7 mouse cellular contexts compared by ENCODE assay signal in the genomic region with DNA sequence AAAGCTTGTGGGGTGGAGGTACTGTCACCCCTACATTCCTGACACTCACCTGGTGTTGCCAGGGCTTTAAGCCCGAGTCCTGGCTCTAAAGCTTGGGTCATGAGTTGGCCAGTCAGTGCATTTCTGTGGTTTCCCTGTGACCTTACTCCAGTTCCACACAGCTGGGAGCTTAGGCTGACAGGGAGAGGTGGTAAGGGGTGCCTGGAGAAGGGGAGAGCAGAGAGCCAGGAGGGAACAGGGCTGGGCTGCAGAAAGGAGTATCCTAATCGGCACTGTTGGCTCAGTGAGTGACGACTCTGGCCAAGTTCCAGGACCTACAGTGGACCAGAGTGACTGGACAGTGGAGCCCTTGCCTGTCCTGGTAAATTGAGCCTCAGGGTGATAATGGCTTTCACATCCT. TPM values are rescaled to one million over a fixed set of nuclear protein-coding genes. Genes with fewer than 3 reads are reported as not detected.
A peak's percentile ranks its signal among the peaks of the same experiment; 100 is the strongest.
DNase-seq lines count a peak whose midpoint lies in the region; ATAC-seq and TF ChIP-seq lines count a peak whose summit lies in the region.

No protein-coding gene starts in this region.

- peak overlapping the region; percentile 93 for H3K27ac ChIP-seq in gastrocnemius, adult 2 months
- H3K27ac ChIP-seq in hindbrain, postnatal 0 days = peak overlapping the region; percentile 38; the same call in 1 of the 2 replicates
- peak overlapping the region; percentile 86 for H3K27ac ChIP-seq in liver, embryonic 15.5 days (replicated peaks)
- H3K27ac ChIP-seq in stomach, embryonic 16.5 days (ENCODE audit: low read length) = peak overlapping the region; percentile 94

- H3K36me3 ChIP-seq in hindbrain, postnatal 0 days (ENCODE audit: insufficient read depth, low read length) = no peaks in the 10 kb centered on the region
- H3K36me3 ChIP-seq in liver, embryonic 15.5 days (replicated peaks) = 0 out of 2 replicates have a peak, but pooled peaks cover 3% of the 10 kb centered on the region
- H3K36me3 ChIP-seq in stomach, embryonic 16.5 days (ENCODE audit: control insufficient read depth, insufficient read depth, low read length) = no peaks in the 10 kb centered on the region

- POLR2A ChIA-PET in Patski (lab: Charles Lee) = interaction anchor here (0.9 to 1.6 kb wide), 4 partner anchors 22 to 26 kb away, joined by 3 to 4 read pairs (median 3); no protein-coding TSS in a partner anchor

- CTCF ChIA-PET in Patski (lab: Charles Lee) = interaction anchor here (0.7 to 1.7 kb wide), 5 partner anchors 10 to 94 kb away, joined by 3 to 7 read pairs (median 4); no protein-coding TSS in a partner anchor

- intact Hi-C loops in gastrocnemius, adult 2 months (cut with DNase I) = no loop called here

- H3K4me3 ChIP-seq in gastrocnemius, adult 2 months = peak overlapping the region; percentile 31; the same call in 1 of the 2 replicates
- no peak overlapping the region for H3K4me3 ChIP-seq in hindbrain, postnatal 0 days (ENCODE audit: low read length)
- H3K4me3 ChIP-seq in liver, embryonic 15.5 days (replicated peaks) = peak overlapping the region; percentile 5; the same call in 1 of the 2 replicates
- peak overlapping the region; percentile 86 for H3K4me3 ChIP-seq in stomach, embryonic 16.5 days (replicated peaks; ENCODE audit: low read length)

- peak overlapping the region; percentile 92 for H3K4me2 ChIP-seq in hindbrain, postnatal 0 days (ENCODE audit: low read depth, low read length)
- H3K4me2 ChIP-seq in liver, embryonic 15.5 days = peak overlapping the region; percentile 94
- H3K4me2 ChIP-seq in stomach, embryonic 16.5 days (ENCODE audit: low read depth, low read length) = peak overlapping the region; percentile 81

- in situ Hi-C loops in Patski (cut with MboI; ENCODE audit: low pct_unique_long_range_greater_than_20kb) = no loop called here

- H3K27me3 ChIP-seq in Patski = no peaks in the 10 kb centered on the region
- H3K27me3 ChIP-seq in hindbrain, postnatal 0 days (ENCODE audit: insufficient read depth, low read length) = no peaks in the 10 kb centered on the region
- peaks cover 12% of the 10 kb centered on the region for H3K27me3 ChIP-seq in liver, embryonic 15.5 days
- no peaks in the 10 kb centered on the region for H3K27me3 ChIP-seq in stomach, embryonic 16.5 days (ENCODE audit: control insufficient read depth, insufficient read depth, low read length)

- no peak for TF ChIP-seq CTCF in Patski (IDR thresholded peaks at IDR 0.05)
- no peak for TF ChIP-seq CTCF in gastrocnemius, adult 2 months (IDR thresholded peaks at IDR 0.05)
- TF ChIP-seq CTCF in hindbrain, postnatal 0 days (IDR thresholded peaks at IDR 0.05; ENCODE audit: low read depth) = no peak

- H3K9me3 ChIP-seq in hindbrain, postnatal 0 days (ENCODE audit: low read length) = no peaks in the 10 kb centered on the region
- H3K9me3 ChIP-seq in liver, embryonic 15.5 days (replicated peaks) = no peaks in the 10 kb centered on the region
- H3K9me3 ChIP-seq in stomach, embryonic 16.5 days (replicated peaks; ENCODE audit: control insufficient read depth, low read length) = no peaks in the 10 kb centered on the region

- ATAC-seq in Patski = peak; percentile 62
- ATAC-seq in hindbrain, postnatal 0 days = no peak
- 0 out of 2 replicates have a peak, but pooled peaks have one; percentile 5 for ATAC-seq in liver, embryonic 15.5 days (ENCODE audit: insufficient read depth)
- ATAC-seq in stomach, embryonic 16.5 days (ENCODE audit: insufficient read depth, low FRiP score) = no peak

- 29% methylated on average over 3 of the region's 3 CpGs for WGBS in hindbrain, postnatal 0 days
- WGBS in liver, embryonic 15.5 days (ENCODE audit: insufficient replicate concordance) = 13% methylated on average over 3 of the region's 3 CpGs
- WGBS in stomach, embryonic 16.5 days = 11% methylated on average over 3 of the region's 3 CpGs

- DNase-seq in Patski (ENCODE audit: low read depth, low spot score) = peak; percentile 59
- DNase-seq in adrenal gland, postnatal 25 days = peak; percentile 68
- DNase-seq in gastrocnemius, adult 2 months = peak; percentile 72
- DNase-seq in hindbrain, postnatal 0 days (ENCODE audit: low spot score) = peak; percentile 11
- no peak for DNase-seq in thymus, postnatal 0 days (ENCODE audit: low spot score)

- H3K9ac ChIP-seq in hindbrain, postnatal 0 days (replicated peaks; ENCODE audit: low read length) = no peak overlapping the region; the same call in 1 of the 2 replicates
- H3K9ac ChIP-seq in liver, embryonic 15.5 days = no peak overlapping the region
- peak overlapping the region; percentile 92 for H3K9ac ChIP-seq in stomach, embryonic 16.5 days (ENCODE audit: low read length)

- H3K4me1 ChIP-seq in hindbrain, postnatal 0 days (ENCODE audit: insufficient read depth, low read length) = peaks cover 12% of the 10 kb centered on the region
- H3K4me1 ChIP-seq in liver, embryonic 15.5 days (replicated peaks) = peaks cover 45% of the 10 kb centered on the region
- peaks cover 22% of the 10 kb centered on the region for H3K4me1 ChIP-seq in stomach, embryonic 16.5 days (ENCODE audit: control insufficient read depth, insufficient read depth, low read length)

RNA-seq across cellular contexts. Expression of a gene that starts 1.9 kb away (rescaled TPM):
- 87.7 TPM for polyA plus RNA-seq in Patski (2021)
- 25.8 and 53.9 TPM in 2 replicates for total RNA-seq in adrenal gland, postnatal 25 days (2021)
- total RNA-seq in gastrocnemius, adult 2 months (2021) = 1 to 10 TPM; 4.0 to 4.8 TPM
- 11.9 and 17.1 TPM in 2 replicates for total RNA-seq in hindbrain, postnatal 0 days (2014; rRNA removed)
- 29.5 and 32.3 TPM in 2 replicates for polyA plus RNA-seq in hindbrain, postnatal 0 days (2015; fragmentation: Nextera tagmentation; extraction: Ambion mirVana)
- 24.7 and 28.3 TPM in 2 replicates for polyA plus RNA-seq in liver, embryonic 15.5 days (2015; fragmentation: Nextera tagmentation; extraction: Ambion mirVana)
- polyA plus RNA-seq in stomach, embryonic 16.5 days (2015; fragmentation: Nextera tagmentation; extraction: Ambion mirVana) = 27.9 and 29.9 TPM in 2 replicates
- 20.5 and 21.3 TPM in 2 replicates for polyA plus RNA-seq in thymus, postnatal 0 days (2015; fragmentation: Nextera tagmentation; extraction: Ambion mirVana)

RNA-seq across cellular contexts. Expression of a gene that starts 44.1 kb away (rescaled TPM):
- polyA plus RNA-seq in Patski (2021) = 19.6 TPM
- 18.9 and 19.0 TPM in 2 replicates for total RNA-seq in adrenal gland, postnatal 25 days (2021)
- total RNA-seq in gastrocnemius, adult 2 months (2021) = 1 to 10 TPM; 4.1 to 5.7 TPM
- total RNA-seq in hindbrain, postnatal 0 days (2014; rRNA removed) = 9.1 and 9.7 TPM in 2 replicates
- polyA plus RNA-seq in hindbrain, postnatal 0 days (2015; fragmentation: Nextera tagmentation; extraction: Ambion mirVana) = 5.1 and 5.8 TPM in 2 replicates
- 10.7 and 11.3 TPM in 2 replicates for polyA plus RNA-seq in liver, embryonic 15.5 days (2015; fragmentation: Nextera tagmentation; extraction: Ambion mirVana)
- polyA plus RNA-seq in stomach, embryonic 16.5 days (2015; fragmentation: Nextera tagmentation; extraction: Ambion mirVana) = 25.1 and 25.7 TPM in 2 replicates
- 14.7 and 15.1 TPM in 2 replicates for polyA plus RNA-seq in thymus, postnatal 0 days (2015; fragmentation: Nextera tagmentation; extraction: Ambion mirVana)

Comparison
In these comparisons a context has a peak if more than half of its experiments do, and no peak if none do; other contexts are left out.
1. ATAC-seq: peak in Patski (single experiment) and liver, embryonic 15.5 days (single experiment); none in hindbrain, postnatal 0 days (single experiment) and stomach, embryonic 16.5 days (single experiment).
2. H3K27ac ChIP-seq: peak in every context shown above with its lines; median percentile 94 in stomach, embryonic 16.5 days; 93 in gastrocnemius, adult 2 months; 86 in liver, embryonic 15.5 days; 38 in hindbrain, postnatal 0 days.
3. Peak in every context shown above with its lines, with median percentiles within 50 percentile points of each other: H3K4me2 ChIP-seq.